Mouse (Mus musculus) testis, postnatal 10 days (tissue): ENCODE results near the gene Cyp2g1.
"Not testable (repeated sequence)": the region's sequence is repeated elsewhere in the genome, so short reads cannot be mapped to it uniquely, and the experiment has no call there.

Experiments used
- DNase-seq: peaks from one replicate; pipeline ENCODE4 v3.0.0; 2021; ENCODE audit warnings: low spot score

Cyp2g1 gene

DNA sequence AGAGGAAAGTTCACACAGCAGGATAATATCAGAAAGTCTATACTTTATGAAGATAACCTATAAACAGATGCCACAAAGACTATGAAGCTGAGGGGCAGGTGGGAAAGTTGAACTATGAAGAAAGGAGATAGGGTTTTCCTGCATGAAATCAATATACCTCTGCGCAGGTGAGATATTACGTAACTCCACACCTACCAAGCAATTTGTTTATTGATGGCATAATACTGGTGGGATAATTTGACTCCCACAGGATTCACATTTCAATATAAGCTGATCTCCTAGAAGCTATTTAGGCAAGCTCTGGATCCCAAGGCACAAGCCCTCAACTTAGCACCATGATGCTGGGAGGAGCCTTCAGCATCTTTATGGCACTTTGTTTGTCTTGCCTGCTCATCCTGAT, at the start of gene Cyp2g1:
Gene Cyp2g1 (plus strand): TSS at position 301 of the 400 bp plus-strand sequence.
- no peak for DNase-seq

DNA sequence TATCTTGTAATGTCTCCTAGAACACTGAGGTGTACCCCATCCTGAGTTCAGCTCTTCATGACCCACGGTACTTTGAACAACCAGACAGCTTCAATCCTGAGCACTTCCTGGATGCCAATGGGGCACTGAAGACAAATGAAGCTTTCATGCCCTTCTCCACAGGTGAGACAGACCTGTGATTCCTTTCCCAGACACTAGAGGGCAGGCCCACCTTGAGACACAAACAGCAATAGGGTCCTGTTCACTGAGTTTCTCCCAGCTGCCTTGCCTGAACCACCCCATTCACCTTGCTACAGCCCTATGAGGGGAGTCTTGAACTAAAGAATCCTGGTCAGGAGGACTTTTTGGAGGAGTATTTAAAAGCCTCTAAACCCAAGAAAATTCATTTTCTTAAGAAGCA, 41.6 kb upstream of the Cyp2g1 start:
- peak; percentile 49 for DNase-seq

DNA sequence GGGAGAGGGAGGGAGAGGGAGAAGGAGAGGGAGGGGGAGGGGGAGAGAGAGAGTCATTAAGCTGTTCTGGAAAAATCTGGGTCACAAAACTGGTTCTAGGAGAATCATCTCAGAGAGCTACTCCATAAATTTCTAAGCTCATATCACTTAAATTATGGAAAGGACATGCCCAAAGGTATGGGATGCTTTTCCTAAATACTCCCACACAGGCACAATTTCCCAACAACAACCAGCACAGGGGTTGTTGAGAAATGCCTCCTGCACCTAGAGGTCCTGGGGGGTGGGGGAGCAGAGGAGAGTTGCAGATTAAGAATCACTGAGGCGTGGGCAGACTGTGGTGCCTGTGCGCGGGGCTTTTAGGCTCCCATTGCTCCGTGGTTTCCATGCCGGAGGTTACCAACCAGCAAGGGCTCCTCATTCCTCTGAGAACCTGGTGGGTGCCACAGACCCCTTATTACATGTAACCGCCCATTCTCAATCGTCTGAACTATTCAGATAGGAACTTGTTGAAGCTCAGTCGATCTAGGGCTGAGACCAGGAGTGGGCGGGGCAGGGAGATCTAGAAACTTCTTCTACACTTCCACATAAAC, 38.7 kb upstream of the Cyp2g1 start:
- DNase-seq: no peak

DNA sequence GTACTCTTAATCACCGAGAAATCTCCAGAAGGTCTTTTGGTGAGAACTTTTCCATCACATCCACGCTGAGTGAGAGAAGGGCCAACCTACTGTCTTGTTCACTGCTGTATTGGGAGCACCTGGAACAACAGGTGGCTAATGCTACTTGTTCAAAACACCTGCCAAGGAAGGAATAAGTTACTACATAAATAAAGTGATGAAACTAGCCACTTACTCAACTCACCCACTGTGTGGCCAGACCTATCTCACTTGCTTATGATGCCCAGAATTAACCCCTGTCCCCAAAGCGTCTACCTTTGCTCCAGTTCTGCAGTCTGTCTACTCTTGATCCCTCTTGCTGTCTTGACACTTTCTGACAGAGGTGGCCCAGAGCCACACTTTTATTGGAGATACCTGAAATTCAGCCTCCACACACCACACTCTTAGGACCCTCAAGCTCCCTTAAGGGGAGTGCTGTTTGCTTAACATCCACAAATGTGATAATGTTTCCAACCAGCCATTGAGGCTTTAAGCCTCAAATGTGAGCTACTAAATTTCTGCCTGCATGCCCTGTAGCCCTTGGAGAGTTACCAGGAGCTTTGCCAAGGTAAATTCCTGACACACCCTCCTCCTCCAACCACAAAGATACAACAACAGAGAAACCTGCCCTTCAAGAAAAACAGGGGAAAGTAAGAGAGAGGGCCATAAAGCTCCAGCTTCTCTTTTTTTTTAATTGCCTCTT, 35.7 kb upstream of the Cyp2g1 start:
- no peak for DNase-seq

DNA sequence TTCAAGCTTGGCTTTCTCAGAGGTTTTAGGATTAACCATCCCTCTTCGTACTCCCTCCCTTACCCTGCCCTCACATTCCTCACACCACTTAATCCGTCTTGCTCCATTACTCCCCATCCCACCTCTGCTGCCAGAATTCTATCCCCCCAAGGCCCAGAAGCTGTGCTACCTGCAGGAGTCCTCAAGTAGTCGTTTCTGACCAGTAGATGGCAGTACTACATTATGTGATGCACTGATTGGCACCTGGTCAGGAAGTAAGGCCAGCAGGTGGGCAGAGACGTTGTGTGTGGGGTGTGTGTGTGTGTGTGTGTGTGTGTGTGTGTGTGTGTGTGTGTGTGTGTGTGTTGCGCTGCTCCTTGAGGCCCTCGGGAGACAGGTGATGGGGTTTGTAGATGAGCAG, 32.8 kb upstream of the Cyp2g1 start:
- no peak for DNase-seq

DNA sequence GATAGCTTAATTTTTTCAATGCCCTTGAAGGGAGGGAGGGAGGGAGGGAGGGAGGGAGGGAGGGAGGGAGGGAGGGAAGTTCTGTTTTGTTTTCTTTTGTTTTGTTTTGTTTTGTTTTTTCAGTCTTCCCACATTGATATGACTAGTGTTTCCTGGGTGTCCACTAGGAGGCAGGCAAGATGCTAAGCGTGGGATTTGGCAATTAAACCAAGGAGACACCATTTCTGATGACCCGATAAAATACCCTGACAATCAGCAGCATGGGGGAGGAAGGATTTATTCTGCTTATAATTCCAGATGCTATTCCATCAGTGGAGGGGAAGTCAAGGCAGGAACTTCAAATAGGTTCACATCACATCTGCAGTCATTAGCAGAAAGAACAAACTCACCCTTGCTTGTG, 30.9 kb upstream of the Cyp2g1 start:
- DNase-seq: no peak

DNA sequence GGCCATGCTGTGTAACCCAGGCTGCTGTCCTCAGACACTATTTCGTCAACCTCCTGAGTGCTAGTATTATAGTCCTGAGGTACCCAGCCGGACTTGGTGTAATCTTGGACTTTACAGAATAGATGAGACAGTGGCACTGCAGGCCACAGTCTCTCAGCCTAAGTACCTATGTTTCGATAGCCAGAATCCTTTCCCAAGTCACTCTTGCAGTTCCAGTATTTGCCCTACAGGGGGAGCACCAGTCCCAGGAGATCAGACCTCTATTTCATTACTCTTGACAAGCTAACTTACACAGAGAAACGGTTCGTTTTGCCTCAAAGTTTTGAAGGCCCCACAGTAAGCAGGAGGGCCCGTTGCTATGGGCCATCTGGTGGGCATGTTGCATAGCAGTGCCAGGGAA, 30.2 kb upstream of the Cyp2g1 start:
- peak; percentile 64 for DNase-seq

DNA sequence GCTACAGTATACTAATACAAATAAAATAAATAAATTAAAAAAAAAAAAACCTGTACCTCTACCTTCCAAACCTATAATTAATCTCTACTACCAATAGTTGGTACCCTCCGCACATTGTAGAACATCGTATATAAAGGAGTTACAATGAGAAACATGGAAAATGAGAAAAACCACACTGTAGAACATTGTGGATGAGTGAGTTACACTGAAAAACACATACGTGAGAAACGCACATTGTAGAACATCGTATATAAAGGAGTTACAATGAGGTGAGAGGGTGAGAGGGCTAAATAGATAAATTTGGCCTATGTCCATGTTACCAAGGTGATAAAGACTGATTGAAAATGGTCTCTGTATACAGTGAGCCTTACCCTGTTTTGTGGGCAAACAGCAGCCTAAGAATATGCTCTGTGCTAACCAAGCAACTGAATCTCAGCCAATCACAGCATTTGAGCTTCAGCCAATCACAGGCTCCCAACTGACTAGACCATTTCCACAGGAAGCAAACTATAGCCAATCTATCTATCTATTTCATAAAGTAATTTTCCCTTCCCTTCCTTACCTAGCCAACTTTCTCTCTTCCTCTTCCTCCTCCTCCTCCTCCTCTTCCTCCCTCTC, 28.8 kb upstream of the Cyp2g1 start:
- no peak for DNase-seq

DNA sequence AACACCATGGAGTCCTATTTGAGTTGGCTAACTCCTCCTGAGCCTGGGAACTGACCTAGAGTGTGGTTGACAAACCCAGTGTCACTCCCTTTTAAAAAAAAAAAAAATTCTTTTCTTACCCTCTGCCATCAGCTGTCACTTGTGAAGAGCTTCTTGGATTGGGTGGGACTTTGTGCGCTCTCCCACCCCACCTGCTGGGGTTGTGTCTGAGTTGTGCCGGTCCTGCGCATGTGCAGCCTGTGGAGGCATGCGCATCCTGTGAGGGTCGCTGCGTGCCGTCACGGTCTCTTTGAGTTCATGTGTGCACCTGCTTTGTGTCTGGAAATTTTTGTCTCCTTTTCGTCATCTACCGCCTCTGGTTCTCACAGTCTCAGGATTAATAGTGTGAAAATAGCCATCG, 28.2 kb upstream of the Cyp2g1 start:
- no peak for DNase-seq

DNA sequence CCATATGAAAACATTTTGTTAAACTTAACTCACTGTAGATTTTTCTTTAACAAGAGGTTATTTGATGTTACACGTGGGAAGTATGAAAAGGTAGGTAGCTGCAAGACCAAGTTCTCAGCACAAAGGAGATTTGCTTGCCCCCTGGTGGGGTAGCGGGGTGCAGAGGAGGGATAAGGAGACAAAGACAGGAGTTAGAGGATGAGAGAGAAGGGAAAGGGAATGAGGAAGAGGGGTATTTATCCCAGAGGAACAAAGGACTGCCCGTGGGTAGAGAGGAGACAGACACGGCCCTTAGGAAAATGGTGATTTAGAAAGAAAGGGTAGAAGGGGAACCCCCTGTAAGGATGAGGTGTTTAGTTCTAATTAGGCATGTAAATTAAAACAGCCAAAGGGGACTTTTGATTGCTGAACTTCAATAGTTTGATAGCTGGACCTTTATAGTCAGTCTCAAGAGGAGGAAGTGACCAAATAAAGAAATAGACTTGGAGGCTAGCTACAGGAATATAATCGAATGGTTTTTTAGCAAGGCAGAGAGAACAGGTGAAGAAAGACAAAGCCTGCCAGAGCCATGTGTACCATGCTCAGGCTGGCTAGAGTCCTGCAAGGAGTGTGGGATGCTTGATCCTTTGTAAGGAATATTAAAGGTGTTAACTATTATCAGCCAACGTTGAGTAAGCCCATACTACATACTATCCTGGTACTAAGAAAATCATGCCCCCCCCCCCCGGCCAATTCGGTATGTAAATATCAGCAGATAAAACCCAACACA, 27.5 kb upstream of the Cyp2g1 start:
- DNase-seq: no peak

DNA sequence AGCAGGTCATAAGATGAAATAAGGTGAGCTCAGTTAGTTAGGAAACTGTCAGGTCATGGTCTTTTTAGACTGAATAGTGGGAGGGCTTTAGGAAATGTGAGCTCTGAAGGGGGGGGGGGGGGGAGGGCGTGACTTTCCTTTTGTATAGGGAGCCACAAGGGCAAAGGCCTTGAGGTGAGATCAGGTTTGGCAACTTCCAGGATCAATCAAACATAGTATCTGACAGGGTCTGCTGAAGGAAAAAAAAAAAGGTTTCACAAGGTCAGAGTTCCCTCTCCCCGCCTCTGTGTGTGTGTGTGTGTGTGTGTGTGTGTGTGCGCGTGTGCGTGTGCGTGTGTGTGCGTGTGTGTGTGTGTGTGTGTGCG, 26.9 kb upstream of the Cyp2g1 start:
- no peak for DNase-seq

DNA sequence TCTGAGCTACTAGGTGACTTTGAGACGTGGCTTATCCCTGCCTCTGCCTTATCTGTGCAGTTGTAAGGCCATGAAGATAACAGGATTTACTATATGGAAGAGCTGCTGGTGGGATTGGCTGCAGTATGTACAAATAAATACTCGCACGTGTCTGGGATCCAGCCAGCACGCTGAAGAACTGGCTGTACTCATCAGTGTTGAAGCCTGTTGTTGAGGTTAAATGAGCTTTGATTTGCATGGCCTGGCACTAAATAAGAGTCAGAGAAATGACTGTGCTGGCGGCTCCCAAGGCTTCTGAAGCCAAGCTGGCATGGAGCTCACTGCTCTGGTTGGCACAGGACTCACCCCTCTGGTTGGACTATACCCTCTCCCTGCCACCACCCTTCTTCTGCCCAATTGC, 25.5 kb upstream of the Cyp2g1 start:
- DNase-seq: peak; percentile 48

DNA sequence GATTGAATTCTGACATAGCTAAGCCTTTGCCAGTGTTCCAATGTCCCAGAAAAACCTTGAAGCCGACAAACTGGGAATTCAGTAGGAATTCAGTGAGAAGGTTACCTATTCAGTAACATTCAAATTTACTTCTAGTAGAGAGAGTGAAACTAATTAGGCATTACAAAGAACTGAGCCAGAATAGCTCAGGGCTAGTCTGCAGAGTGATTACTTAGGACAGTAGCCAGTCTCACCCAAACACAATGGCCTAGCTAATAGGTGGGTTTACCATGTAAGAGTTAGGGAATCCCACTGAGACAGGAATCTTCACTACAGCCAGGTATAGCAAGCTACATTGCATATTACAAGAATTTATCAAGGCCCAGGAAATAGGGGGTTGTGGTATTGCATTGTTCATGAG, 22.7 kb upstream of the Cyp2g1 start:
- DNase-seq: not testable (repeated sequence)

DNA sequence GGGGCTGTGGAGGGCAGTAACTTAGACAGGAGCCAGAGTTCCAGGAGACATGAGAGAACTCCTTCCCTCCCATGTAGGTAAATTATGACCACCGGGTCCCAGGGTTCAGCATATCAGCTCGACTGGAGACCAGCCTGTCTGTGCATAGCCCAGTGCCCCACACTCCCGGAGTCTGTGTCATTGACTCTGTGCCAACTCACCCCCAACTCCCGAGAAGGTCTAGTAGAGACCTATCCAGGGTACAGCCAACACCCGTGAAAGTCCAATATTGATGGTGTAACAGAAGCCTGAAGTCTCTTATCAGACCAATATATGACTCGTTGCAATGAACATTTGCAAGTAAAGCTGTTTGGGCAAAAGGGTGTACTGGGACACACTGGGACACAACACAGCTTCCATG, 18.7 kb upstream of the Cyp2g1 start:
- DNase-seq: no peak

DNA sequence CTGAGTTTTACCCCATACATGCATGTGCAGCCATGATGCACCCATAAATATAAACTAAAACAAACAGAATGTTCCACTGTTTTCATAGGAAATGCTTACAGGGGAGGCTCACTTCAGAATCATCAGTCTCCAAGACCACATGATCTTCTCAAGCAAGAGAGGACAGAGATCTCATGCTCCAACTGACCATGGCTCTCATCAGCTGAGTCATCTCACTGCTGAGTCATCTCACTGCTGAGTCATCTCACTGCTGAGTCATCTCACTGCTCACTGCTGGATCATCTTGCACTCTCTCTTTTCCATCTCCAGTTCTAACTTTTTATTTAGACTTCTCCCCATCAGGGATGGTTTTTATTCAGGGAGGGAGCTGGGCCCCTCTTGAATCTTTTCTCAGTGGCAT, 8.6 kb upstream of the Cyp2g1 start:
- DNase-seq: no peak

DNA sequence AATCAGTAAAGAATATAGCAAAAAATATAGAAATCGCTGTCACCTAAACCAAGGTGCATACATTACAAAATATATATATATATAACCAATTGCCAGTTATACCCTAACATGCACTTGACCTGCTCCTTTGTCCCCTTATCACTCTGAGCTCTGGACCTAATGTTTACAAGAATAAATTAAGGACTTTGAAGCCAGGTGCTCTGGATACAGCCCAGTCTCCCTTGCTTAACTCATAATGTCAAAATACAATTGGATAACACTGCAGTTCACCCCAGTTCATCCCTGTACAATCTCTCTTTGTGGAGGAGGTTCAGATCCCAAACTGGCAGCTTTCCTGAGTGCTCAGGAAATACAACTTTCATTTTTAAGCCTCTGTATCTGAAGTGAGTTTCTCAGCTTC, 7.7 kb upstream of the Cyp2g1 start:
- no peak for DNase-seq

DNA sequence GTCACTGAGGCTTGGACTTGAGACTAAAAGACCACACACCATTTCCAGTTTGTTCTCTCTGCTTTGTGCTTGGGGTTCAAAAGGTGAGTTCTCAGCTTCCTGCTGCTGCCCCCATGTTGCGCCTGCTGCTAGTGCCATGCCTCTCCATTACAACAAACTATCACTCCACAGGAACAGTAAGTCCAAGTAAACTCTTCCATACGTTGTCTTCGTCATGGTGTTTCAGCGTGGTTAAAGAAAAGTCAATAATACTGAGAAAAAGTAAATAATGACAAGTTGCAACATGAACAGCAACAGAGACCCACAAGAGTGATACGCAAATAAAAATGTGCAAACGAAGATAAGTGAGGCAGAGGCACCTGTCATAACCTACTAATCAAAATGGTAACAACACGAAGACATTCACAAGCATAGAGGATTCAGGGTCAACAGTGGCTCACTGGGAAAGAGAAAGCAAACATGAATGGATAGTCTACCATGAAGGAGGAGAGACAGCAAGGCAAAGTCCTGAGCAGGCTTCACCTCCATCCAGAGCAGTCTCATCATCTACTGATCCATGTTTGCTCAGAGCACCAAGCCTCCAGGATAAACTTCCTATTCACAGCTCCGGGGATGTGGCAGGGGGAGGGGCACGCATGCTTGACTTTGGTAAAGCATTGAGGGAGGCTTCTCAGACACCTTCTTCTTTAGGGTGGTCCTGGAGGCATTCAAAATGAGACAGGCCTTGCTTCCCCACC, 23.0 kb downstream of the Cyp2g1 start:
- DNase-seq: not testable (repeated sequence)

DNA sequence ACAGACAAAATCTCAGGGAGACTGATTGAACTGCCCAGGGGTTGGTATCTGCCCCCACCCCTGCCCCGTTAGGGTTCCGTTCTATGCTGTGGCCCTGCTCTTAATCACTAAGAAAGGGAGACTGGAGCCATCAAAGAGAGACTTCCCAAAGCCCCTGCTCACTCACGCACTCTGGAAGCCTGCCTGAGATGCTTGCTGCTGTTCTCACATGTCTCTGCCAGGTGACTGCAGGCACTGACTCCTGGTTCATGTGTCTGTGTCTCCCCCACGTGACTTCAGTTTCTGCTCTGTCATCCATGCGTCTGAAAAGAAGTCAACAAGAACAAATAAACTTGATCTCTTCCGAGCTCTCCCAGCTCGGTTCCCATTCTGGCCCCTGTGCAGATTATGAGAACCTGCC, 24.0 kb downstream of the Cyp2g1 start:
- not testable (repeated sequence) for DNase-seq

DNA sequence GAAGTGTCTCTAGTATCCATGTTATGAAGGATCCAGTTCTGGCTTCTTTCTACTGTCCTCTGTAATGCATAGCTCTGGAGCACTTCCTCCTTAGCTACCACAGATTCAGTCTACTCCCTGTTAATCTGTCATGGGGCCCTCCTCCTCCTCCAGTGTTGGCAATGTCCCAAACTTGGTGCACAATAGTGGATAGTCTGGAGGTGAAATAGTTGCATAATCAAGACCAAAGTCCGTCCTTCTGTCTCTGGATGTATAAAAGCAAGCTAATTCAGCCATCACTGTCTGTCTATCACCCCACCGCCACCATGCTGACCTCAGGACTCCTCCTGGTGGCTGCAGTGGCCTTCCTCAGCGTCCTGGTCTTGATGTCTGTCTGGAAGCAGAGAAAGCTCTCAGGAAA, 26.4 kb downstream of the Cyp2g1 start, which contains the start of gene Cyp2a5:
Gene Cyp2a5 (plus strand): TSS at position 247 of the 400 bp plus-strand sequence.
- not testable (repeated sequence) for DNase-seq

DNA sequence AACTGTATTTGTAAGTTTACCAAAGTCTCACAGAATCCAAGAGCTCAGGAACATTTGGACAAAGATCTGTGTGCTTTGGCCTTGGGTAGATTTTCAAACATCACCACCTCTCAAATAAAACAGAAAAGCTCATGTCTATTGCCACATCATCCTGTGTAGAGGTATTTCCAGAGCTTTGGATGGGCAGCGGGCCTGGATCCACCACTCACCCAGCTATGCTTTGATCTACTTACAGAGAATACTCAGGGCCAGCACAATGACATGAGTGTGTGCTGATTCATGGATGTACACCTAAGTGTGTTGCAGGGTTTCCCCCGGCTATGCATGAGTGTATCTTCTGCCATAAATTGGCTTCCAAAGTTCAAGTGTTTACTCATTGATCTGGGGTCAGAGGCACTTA, 34.7 kb downstream of the Cyp2g1 start:
- not testable (repeated sequence) for DNase-seq

DNA sequence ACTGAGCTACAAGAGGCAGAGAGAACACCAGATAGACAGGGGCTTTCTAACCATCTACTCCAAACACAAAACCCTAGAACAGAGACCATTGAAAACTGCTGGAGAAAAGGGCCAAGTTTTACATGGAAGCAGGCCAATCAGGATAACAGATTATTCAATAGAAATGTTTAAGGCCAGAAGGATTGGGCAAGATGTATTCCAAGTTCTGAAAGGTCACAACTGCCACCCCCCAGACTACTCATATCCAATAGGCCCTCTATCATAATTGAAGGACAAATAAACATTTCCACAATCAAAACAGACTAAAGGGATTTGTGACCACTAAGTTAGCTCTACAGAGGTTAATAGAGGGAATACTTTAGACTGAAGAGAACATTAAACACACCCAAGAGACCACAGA, 41.4 kb downstream of the Cyp2g1 start:
- not testable (repeated sequence) for DNase-seq
